Mouse (Mus musculus): Measurements from ENCODE around the gene Coro6. TPM values are rescaled to one million over a fixed set of nuclear protein-coding genes. Genes with fewer than 3 reads are reported as not detected.

The Coro6 gene
- polyA plus RNA-seq (2015; fragmentation: Nextera tagmentation; extraction: Ambion mirVana): 0.16 and 0.45 TPM in 2 replicates

DNA sequence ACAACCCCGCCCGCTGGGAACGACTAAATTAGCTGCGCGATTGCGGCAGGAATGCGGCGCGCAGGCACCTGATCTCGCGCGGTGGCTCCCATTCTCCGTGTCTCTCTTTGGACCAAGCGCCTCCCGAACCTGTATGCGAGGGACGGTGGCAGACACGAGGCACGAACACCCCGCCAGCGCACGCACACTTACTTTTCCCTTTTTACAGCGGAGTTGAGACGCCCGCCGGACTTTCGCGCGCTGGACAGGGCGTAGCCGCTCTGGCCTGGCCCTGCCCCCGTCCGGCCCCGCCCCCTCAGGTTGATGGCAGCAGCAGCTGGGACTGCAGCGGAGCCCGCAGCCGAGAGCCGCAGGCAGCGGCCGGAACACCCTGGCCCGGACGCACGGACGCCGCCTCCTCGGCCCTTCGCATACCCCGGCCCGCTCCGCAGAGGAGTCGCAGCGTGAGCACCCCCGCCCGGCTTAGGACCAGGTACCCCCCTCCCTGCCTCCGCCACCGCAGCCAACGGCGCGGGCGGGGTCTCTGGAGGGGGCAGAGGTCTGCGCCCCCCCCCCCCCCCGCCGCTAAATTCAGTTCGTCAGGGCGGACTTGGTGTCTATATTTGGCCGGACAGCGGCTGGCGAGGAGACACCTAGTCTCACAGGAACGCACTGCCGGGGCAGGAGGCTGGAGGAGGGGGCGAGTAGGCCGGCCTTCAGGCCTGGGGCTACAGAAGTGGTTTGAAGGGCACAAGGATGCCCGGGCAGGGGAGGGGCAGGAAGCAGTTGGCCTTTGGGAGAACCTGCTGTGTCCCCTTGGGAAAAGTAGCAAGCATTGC, at the start of gene Coro6:
Gene Coro6, plus strand, starts transcription at position 129 of the 818 bp plus-strand sequence.
- H3K36me3 ChIP-seq (ENCODE audit: control insufficient read depth, insufficient read depth): no peaks in the 10 kb centered on the region
- H3K27me3 ChIP-seq (ENCODE audit: control insufficient read depth, insufficient read depth, low read depth, low read length): peaks cover 58% of the 10 kb centered on the region
- H3K4me3 ChIP-seq (ENCODE audit: low read depth, low read length): peak within 1 kb of the TSS; percentile 56
- WGBS (ENCODE audit: insufficient replicate concordance): under 1% methylated on average over 73 of the region's 73 CpGs
- H3K4me1 ChIP-seq (ENCODE audit: control insufficient read depth, low read depth, low read length): peaks cover 11% of the 10 kb centered on the region
- H3K27ac ChIP-seq (ENCODE audit: low read length): no peak within 1 kb of the TSS
- 0 out of 2 replicates have a peak within 1 kb of the TSS, but pooled peaks have one; percentile 8 for H3K9ac ChIP-seq (ENCODE audit: low read depth, low read length)
- no peaks in the 10 kb centered on the region for H3K9me3 ChIP-seq (replicated peaks; ENCODE audit: control insufficient read depth, low read length)
- peak within 1 kb of the TSS; percentile 82 for H3K4me2 ChIP-seq (ENCODE audit: low read depth, low read length)
- peak; percentile 73 for ATAC-seq (ENCODE audit: low read depth)

DNA sequence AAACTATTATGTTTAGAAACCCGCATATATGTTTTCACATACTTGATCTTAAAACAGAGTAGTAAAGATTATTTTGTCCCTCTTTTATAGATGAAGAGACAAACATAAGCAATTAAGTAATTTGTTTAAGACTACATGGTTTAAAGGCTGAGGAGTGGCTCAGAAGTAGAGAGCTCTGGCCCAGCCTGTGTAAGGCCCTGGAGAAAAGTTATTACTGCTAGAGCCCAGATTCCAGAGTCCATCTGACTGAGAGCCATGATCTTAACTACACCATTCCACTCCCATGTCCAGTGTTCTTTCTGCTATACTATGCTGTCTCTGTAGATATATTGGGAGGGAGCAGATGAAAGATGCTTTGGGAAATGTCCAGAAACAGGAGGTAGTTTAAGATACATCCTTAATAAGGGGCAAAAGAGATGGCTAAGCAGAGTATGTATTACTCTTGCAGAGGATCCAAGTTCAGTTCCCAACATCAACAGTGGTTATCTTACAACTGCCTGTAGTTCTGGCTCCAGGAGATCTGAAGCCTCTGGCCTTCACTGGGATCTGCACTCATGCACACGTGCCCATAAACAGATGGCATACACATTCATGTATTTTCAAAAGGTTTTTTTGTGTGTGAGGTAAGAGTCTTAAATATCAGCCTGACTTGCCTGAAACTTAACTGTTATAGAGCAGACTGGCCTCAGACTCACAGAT, 47.9 kb upstream of the Coro6 start:
- Histone ChIP-seq H3K27ac (ENCODE audit: low read length) (no peak overlapping the region), H3K4me3 (ENCODE audit: low read depth, low read length) (no peak overlapping the region), H3K4me1 (ENCODE audit: control insufficient read depth, low read depth, low read length) (peaks cover 6% of the 10 kb centered on the region), H3K27me3 (ENCODE audit: control insufficient read depth, insufficient read depth, low read depth, low read length) (no peaks in the 10 kb centered on the region), H3K9ac (ENCODE audit: low read depth, low read length) (no peak overlapping the region), H3K9me3 (replicated peaks; ENCODE audit: control insufficient read depth, low read length) (no peaks in the 10 kb centered on the region), H3K4me2 (ENCODE audit: low read depth, low read length) (no peak overlapping the region), H3K36me3 (ENCODE audit: control insufficient read depth, insufficient read depth) (no peaks in the 10 kb centered on the region)
- ATAC-seq (ENCODE audit: low read depth): no peak
- WGBS (ENCODE audit: insufficient replicate concordance): 57% methylated on average over 2 of the region's 2 CpGs

DNA sequence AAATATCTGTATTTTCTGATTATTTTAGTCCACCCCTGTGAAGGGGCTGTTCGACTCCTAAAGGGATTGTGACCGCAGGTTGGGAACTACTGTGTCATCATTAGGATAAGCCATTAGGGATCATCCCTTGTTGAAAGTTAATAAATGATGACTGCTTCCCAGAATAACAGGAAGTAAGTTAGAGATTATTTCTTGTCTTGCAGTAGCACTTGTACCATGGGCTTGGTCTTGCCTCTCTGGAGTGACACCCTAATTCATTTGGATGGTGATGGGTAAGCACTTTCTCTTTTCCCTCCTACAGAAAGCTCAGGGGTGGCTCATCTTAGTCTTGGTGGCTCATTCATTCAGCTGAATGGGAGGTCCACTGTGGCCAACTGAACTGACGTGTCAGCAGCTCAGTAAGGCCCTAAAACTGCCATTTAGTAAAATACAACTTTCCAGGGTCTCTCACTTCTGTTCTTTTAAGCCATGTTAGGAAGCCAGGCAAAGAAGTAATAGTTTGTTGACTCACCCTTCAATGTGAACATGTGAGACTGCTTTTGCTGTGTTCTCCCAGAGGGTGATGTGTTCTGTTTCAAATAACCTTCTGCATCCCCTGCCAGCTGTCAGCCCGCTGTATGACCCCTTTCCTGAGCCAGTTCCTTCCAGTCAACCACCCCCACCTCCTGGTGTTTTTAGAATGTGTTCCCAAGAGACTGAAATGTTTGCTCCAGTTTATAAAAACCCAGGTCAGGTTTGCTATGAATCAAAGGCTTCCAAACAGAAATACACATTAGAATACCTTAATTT, 45.8 kb upstream of the Coro6 start:
- Histone ChIP-seq H3K9ac (ENCODE audit: low read depth, low read length) (no peak overlapping the region), H3K36me3 (ENCODE audit: control insufficient read depth, insufficient read depth) (no peaks in the 10 kb centered on the region), H3K9me3 (replicated peaks; ENCODE audit: control insufficient read depth, low read length) (no peaks in the 10 kb centered on the region), H3K4me1 (ENCODE audit: control insufficient read depth, low read depth, low read length) (no peaks in the 10 kb centered on the region; the same call in none of the 2 replicates), H3K4me3 (ENCODE audit: low read depth, low read length) (no peak overlapping the region), H3K27ac (ENCODE audit: low read length) (no peak overlapping the region), H3K27me3 (ENCODE audit: control insufficient read depth, insufficient read depth, low read depth, low read length) (no peaks in the 10 kb centered on the region), H3K4me2 (ENCODE audit: low read depth, low read length) (no peak overlapping the region)
- 77% methylated on average over 4 of the region's 4 CpGs for WGBS (ENCODE audit: insufficient replicate concordance)
- no peak for ATAC-seq (ENCODE audit: low read depth)

DNA sequence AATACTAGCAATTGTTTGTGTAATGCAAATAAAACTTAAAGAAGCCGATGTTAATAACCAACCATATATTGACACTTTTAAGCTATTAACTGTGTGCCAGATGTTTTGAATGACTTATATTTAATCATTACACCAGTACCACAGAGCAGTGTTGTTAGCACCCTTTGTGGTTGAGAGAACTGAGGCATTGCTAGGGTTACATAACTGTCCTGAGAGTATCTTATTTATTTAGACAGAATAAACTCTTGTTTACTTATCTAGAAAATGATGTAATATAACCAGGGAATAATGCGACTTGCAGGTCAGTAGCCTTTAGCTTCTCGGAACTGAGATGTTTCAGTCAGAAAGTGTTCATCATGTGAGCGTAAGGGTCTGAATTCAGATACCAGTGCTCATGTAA, 44.2 kb upstream of the Coro6 start:
- Histone ChIP-seq H3K4me1 (ENCODE audit: control insufficient read depth, low read depth, low read length) (peaks cover 7% of the 10 kb centered on the region), H3K4me2 (ENCODE audit: low read depth, low read length) (no peak overlapping the region), H3K36me3 (ENCODE audit: control insufficient read depth, insufficient read depth) (no peaks in the 10 kb centered on the region), H3K9ac (ENCODE audit: low read depth, low read length) (no peak overlapping the region), H3K27ac (ENCODE audit: low read length) (no peak overlapping the region), H3K27me3 (ENCODE audit: control insufficient read depth, insufficient read depth, low read depth, low read length) (no peaks in the 10 kb centered on the region), H3K4me3 (ENCODE audit: low read depth, low read length) (no peak overlapping the region), H3K9me3 (replicated peaks; ENCODE audit: control insufficient read depth, low read length) (no peaks in the 10 kb centered on the region)
- ATAC-seq (ENCODE audit: low read depth): no peak
- 83% methylated on average over 4 of the region's 4 CpGs for WGBS (ENCODE audit: insufficient replicate concordance)

GRCm38 (mm10) chr11:77423175-77423859, 38.9 kb upstream of the Coro6 start:
- peak overlapping the region; percentile 24; the same call in 1 of the 2 replicates for H3K4me2 ChIP-seq (ENCODE audit: low read depth, low read length)
- no peaks in the 10 kb centered on the region for H3K27me3 ChIP-seq (ENCODE audit: control insufficient read depth, insufficient read depth, low read depth, low read length)
- H3K4me3 ChIP-seq (ENCODE audit: low read depth, low read length): no peak overlapping the region
- 25% methylated on average over 4 of the region's 4 CpGs for WGBS (ENCODE audit: insufficient replicate concordance)
- no peak overlapping the region for H3K9ac ChIP-seq (ENCODE audit: low read depth, low read length)
- H3K27ac ChIP-seq (ENCODE audit: low read length): peak overlapping the region; percentile 78
- ATAC-seq (ENCODE audit: low read depth): peak; percentile 100
- peaks cover 19% of the 10 kb centered on the region for H3K4me1 ChIP-seq (ENCODE audit: control insufficient read depth, low read depth, low read length)
- H3K9me3 ChIP-seq (replicated peaks; ENCODE audit: control insufficient read depth, low read length): no peaks in the 10 kb centered on the region
- H3K36me3 ChIP-seq (ENCODE audit: control insufficient read depth, insufficient read depth): no peaks in the 10 kb centered on the region

DNA sequence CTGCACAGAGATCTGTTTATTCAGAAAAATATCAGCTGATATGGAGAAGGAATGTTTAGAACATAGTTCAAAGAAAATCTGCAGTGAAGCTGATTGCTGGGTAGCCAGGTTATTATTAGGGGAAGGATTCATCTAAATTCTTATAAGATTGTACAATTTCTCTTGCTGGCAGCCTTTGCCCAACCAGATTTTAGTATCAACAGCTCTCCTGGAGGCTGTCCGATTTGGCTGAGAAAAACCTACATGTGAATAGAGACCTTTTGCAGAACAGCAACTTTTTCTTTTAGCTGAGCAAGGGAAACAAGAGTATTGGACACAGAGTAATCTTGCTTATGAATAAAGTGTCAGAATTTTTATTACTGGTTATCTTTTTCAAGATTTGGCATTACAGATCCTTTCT, 33.8 kb upstream of the Coro6 start:
- Histone ChIP-seq H3K4me3 (ENCODE audit: low read depth, low read length) (no peak overlapping the region), H3K36me3 (ENCODE audit: control insufficient read depth, insufficient read depth) (no peaks in the 10 kb centered on the region), H3K9ac (ENCODE audit: low read depth, low read length) (no peak overlapping the region), H3K4me2 (ENCODE audit: low read depth, low read length) (no peak overlapping the region), H3K9me3 (replicated peaks; ENCODE audit: control insufficient read depth, low read length) (no peaks in the 10 kb centered on the region), H3K27me3 (ENCODE audit: control insufficient read depth, insufficient read depth, low read depth, low read length) (no peaks in the 10 kb centered on the region), H3K4me1 (ENCODE audit: control insufficient read depth, low read depth, low read length) (peaks cover 8% of the 10 kb centered on the region), H3K27ac (ENCODE audit: low read length) (no peak overlapping the region)
- ATAC-seq (ENCODE audit: low read depth): no peak
- 69% methylated on average over 1 of the region's 1 CpGs for WGBS (ENCODE audit: insufficient replicate concordance)

- no peak overlapping the region for H3K27ac ChIP-seq (ENCODE audit: low read length)
- ATAC-seq (ENCODE audit: low read depth): no peak
- H3K4me2 ChIP-seq (ENCODE audit: low read depth, low read length): no peak overlapping the region
- H3K4me3 ChIP-seq (ENCODE audit: low read depth, low read length): no peak overlapping the region
- no peaks in the 10 kb centered on the region; the same call in 1 of the 2 replicates for H3K4me1 ChIP-seq (ENCODE audit: control insufficient read depth, low read depth, low read length)
- 66% methylated on average over 2 of the region's 2 CpGs for WGBS (ENCODE audit: insufficient replicate concordance)
- H3K9me3 ChIP-seq (replicated peaks; ENCODE audit: control insufficient read depth, low read length): no peaks in the 10 kb centered on the region
- no peaks in the 10 kb centered on the region for H3K27me3 ChIP-seq (ENCODE audit: control insufficient read depth, insufficient read depth, low read depth, low read length)
- H3K9ac ChIP-seq (ENCODE audit: low read depth, low read length): no peak overlapping the region
- peaks cover 2% of the 10 kb centered on the region for H3K36me3 ChIP-seq (ENCODE audit: control insufficient read depth, insufficient read depth)
These were observed 25.2 kb upstream of the Coro6 start for GRCm38 (mm10) chr11:77437026-77437425.

- Histone ChIP-seq H3K4me1 (ENCODE audit: control insufficient read depth, low read depth, low read length) (peaks cover 4% of the 10 kb centered on the region; the same call in 1 of the 2 replicates), H3K4me3 (ENCODE audit: low read depth, low read length) (no peak overlapping the region), H3K9me3 (replicated peaks; ENCODE audit: control insufficient read depth, low read length) (no peaks in the 10 kb centered on the region), H3K4me2 (ENCODE audit: low read depth, low read length) (no peak overlapping the region), H3K36me3 (ENCODE audit: control insufficient read depth, insufficient read depth) (peaks cover 2% of the 10 kb centered on the region), H3K9ac (ENCODE audit: low read depth, low read length) (no peak overlapping the region), H3K27me3 (ENCODE audit: control insufficient read depth, insufficient read depth, low read depth, low read length) (no peaks in the 10 kb centered on the region), H3K27ac (ENCODE audit: low read length) (no peak overlapping the region)
- 83% methylated on average over 9 of the region's 9 CpGs for WGBS (ENCODE audit: insufficient replicate concordance)
- ATAC-seq (ENCODE audit: low read depth): no peak
These were observed 22.1 kb upstream of the Coro6 start for GRCm38 (mm10) chr11:77440081-77440480.

Data from liver, embryonic 16.5 days (tissue).